Mouse (Mus musculus) megakaryocyte, embryonic 14.5 days (primary cell): ENCODE measurements around the gene Tln2. TPM values are rescaled to one million over a fixed set of nuclear protein-coding genes. Genes with fewer than 3 reads are reported as not detected.

Experiments
- H3K27me3 ChIP-seq: replicated peaks from 2 replicates; pipeline ENCODE3; 2012; ENCODE audit warnings: inconsistent platforms
- H3K36me3 ChIP-seq: replicated peaks from 2 replicates; pipeline ENCODE3; 2012; ENCODE audit warnings: low read length, inconsistent platforms, mixed read lengths
- H3K4me1 ChIP-seq: 2 replicates; pipeline ENCODE4 v1.6.1; 2012; ENCODE audit warnings: inconsistent platforms
- H3K4me3 ChIP-seq: replicated peaks from 2 replicates; pipeline ENCODE3; 2012; ENCODE audit warnings: moderate library complexity, mild to moderate bottlenecking, inconsistent platforms
- H3K9me3 ChIP-seq: 2 replicates; pipeline ENCODE4 v1.6.1; 2012; ENCODE audit warnings: inconsistent platforms
- FLI1 ChIP-seq: IDR thresholded peaks from 2 replicates; pipeline ENCODE4 v1.6.1; 2012; ENCODE audit warnings: low read length, inconsistent platforms, mixed read lengths
- GATA1 ChIP-seq: IDR thresholded peaks from 3 replicates; pipeline ENCODE4 v1.6.1; 2012; ENCODE audit warnings: mixed read lengths, low read length, inconsistent platforms, borderline replicate concordance
- polyA plus RNA-seq: library from polyadenylated mRNA; stranded (reverse); fragments of >175 nt; gene quantifications from 2 replicates; pipeline ENCODE4 v1.2.3, GENCODE M21; 2012; ENCODE audit warnings: low replicate concordance; ENCODE audit not compliant: insufficient read depth

Gene Tln2
- polyA plus RNA-seq, 1 experiment = 0.32 TPM

- peaks cover 2% of the 10 kb centered on the region for H3K27me3 ChIP-seq
- no peak overlapping the region for H3K4me3 ChIP-seq
- TF ChIP-seq GATA1 (no peak), FLI1 (no peak)
- H3K9me3 ChIP-seq = no peaks in the 10 kb centered on the region
- H3K4me1 ChIP-seq = peaks cover 4% of the 10 kb centered on the region
- H3K36me3 ChIP-seq = no peaks in the 10 kb centered on the region
Observed at GRCm38 (mm10) chr9:67384028-67384590, 175.4 kb downstream of the Tln2 start.

DNA sequence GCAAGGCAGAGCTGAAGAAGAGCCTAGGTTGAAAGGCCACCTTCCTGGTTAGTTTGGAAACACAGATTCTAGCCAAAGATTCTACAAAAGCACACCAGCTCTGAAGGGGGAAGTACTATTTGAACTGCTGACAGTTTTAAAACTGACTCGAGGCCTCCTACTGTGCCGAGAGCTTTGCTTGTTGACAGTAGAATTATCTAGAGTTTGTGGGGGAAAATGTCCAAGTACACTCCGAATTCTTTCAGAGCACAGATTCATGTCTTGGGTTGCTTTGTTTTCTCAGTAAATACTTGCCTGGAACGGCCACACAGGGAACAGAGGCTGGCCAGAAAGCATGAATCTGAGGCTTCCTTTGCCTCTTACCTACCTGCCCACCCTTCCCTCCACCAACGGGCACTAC, 179.4 kb downstream of the Tln2 start:
- H3K27me3 ChIP-seq = no peaks in the 10 kb centered on the region
- no peaks in the 10 kb centered on the region for H3K9me3 ChIP-seq
- no peak for TF ChIP-seq GATA1
- TF ChIP-seq FLI1 = no peak
- H3K36me3 ChIP-seq = no peaks in the 10 kb centered on the region
- peaks cover 4% of the 10 kb centered on the region for H3K4me1 ChIP-seq
- no peak overlapping the region for H3K4me3 ChIP-seq

DNA sequence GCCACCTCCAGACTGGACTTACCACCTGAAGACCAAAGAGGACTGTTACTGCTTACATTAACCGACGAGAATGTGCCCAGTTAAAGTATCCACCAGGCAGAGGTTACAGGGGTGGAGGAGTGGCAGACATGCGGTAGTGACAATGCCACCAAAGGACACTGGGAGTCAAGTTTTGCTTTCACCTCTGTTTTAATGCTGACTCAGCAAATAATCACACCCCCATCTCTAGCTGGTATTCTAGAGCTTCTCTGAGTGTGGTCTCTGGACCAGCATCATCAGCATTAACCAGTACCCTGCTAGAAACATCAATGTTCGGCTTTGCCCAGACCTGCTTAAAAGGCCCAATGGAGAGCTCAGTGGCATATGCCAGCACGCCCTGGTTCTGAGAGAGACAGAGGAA, 180.7 kb downstream of the Tln2 start:
- TF ChIP-seq FLI1 (no peak), GATA1 (no peak)
- H3K27me3 ChIP-seq = no peaks in the 10 kb centered on the region
- H3K4me3 ChIP-seq = no peak overlapping the region
- H3K36me3 ChIP-seq = no peaks in the 10 kb centered on the region
- H3K4me1 ChIP-seq = peaks cover 4% of the 10 kb centered on the region
- no peaks in the 10 kb centered on the region for H3K9me3 ChIP-seq

GRCm38 (mm10) chr9:67368078-67368477, 191.4 kb downstream of the Tln2 start:
- Histone ChIP-seq H3K4me3 (no peak overlapping the region), H3K27me3 (peaks cover 1% of the 10 kb centered on the region), H3K4me1 (no peaks in the 10 kb centered on the region), H3K9me3 (peaks cover 12% of the 10 kb centered on the region), H3K36me3 (no peaks in the 10 kb centered on the region)
- TF ChIP-seq GATA1 (no peak), FLI1 (no peak)

- Histone ChIP-seq H3K4me3 (peak overlapping the region; percentile 60), H3K27me3 (peaks cover 1% of the 10 kb centered on the region), H3K36me3 (no peaks in the 10 kb centered on the region), H3K4me1 (no peaks in the 10 kb centered on the region), H3K9me3 (peaks cover 5% of the 10 kb centered on the region; the same call in 1 of the 2 replicates)
- TF ChIP-seq FLI1 (no peak), GATA1 (no peak)
Observed at GRCm38 (mm10) chr9:67362511-67362910, 197.0 kb downstream of the Tln2 start.

- Histone ChIP-seq H3K36me3 (no peaks in the 10 kb centered on the region), H3K4me1 (no peaks in the 10 kb centered on the region), H3K27me3 (peaks cover 1% of the 10 kb centered on the region), H3K4me3 (no peak overlapping the region), H3K9me3 (peaks cover 9% of the 10 kb centered on the region; the same call in 1 of the 2 replicates)
- TF ChIP-seq GATA1 (no peak), FLI1 (no peak)
Observed at GRCm38 (mm10) chr9:67362053-67362452, 197.4 kb downstream of the Tln2 start.

DNA sequence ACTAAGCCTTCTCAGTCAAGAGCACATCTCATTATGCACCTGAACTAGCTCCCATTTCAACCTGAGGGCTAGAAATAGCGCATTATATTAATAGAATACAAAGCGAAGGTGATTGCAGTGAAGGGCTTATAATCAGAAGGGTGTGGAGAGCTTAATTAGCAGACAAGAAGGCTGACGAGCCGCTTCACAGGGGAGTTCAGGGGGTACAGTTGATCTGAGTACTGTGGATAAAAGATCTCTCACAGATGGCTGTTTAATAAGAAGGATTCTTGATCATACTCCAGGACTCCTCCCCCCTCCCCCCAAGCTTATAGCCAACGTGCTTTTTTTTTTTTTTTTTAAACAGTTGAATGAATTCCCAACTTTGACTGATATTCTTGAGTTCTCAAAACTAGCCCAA, 198.0 kb downstream of the Tln2 start:
- TF ChIP-seq GATA1 (no peak), FLI1 (no peak)
- H3K4me1 ChIP-seq = no peaks in the 10 kb centered on the region

DNA sequence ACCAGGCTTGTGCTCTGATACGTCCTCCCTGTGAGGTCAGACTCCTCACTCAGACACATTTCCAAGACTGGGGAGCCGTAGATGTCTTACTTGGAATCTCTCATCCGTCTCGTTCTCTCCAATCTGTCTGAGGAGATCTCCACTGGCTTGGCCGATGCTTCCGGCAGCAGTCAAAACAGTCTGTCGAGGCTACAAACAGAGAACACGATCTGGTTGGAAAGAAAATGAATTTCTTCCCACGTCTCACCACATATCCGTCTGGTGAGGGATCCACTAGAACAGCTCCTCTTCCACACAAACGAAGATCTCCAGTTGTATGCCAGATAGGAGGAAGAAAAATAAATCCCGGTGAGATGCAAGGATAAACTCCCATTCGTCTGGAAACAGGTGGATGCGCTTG, 205.1 kb downstream of the Tln2 start:
- no peaks in the 10 kb centered on the region for H3K4me1 ChIP-seq
- no peaks in the 10 kb centered on the region for H3K27me3 ChIP-seq
- peaks cover 11% of the 10 kb centered on the region; the same call in 1 of the 2 replicates for H3K9me3 ChIP-seq
- H3K36me3 ChIP-seq = no peaks in the 10 kb centered on the region
- H3K4me3 ChIP-seq = no peak overlapping the region
- TF ChIP-seq FLI1 = no peak
- no peak for TF ChIP-seq GATA1

More for the DNA sequence above, 198.0 kb downstream of the Tln2 start:
- Histone ChIP-seq H3K27me3 (peaks cover under 1% of the 10 kb centered on the region), H3K9me3 (peaks cover 9% of the 10 kb centered on the region; the same call in 1 of the 2 replicates), H3K36me3 (no peaks in the 10 kb centered on the region), H3K4me3 (no peak overlapping the region)

DNA sequence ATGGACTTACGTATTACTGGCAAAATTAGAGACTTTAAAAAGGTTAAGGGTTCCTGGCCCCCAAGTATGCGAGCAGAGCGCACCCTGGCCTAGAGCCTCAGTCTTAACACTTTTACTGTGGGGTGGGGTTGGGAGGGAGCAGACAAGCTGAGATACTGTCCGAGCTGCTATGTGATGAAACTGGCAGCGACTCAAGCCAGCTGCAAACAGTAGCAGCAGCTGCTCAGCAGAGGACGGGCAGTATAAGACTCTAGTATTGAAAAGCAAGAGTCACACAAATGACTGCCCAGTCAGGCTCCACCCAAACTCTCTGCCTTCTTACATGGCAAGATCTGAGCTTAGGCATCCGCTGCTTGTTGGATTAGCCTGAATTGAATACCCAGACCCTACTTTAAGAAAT, 206.1 kb downstream of the Tln2 start:
- peaks cover 11% of the 10 kb centered on the region; the same call in 1 of the 2 replicates for H3K9me3 ChIP-seq
- H3K27me3 ChIP-seq = no peaks in the 10 kb centered on the region
- TF ChIP-seq GATA1 = no peak
- TF ChIP-seq FLI1 = no peak
- no peaks in the 10 kb centered on the region for H3K4me1 ChIP-seq
- H3K4me3 ChIP-seq = no peak overlapping the region
- no peaks in the 10 kb centered on the region for H3K36me3 ChIP-seq

DNA sequence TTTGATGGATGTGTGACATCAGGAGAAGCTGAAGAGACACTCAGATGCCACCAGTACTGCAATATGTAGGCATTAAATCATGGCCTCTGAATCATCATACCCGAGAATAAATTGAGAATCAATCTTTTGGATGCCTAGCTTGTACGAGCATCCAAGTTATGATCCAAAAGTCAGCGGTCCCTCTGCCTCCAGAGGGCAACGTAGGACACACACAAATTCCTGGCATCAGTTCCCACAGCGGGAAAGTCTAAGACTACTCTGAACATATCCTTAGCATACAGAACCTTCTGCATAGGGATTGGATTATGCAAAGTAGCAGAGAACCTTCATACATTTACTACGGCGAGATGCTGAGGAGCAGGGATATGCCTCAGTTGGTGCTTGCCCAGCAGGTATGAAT, 210.5 kb downstream of the Tln2 start:
- no peak for TF ChIP-seq FLI1
- TF ChIP-seq GATA1 = no peak
- H3K9me3 ChIP-seq = 0 out of 2 replicates have a peak, but pooled peaks cover 2% of the 10 kb centered on the region
- H3K4me1 ChIP-seq = no peaks in the 10 kb centered on the region
- no peaks in the 10 kb centered on the region for H3K36me3 ChIP-seq
- H3K4me3 ChIP-seq = no peak overlapping the region
- peaks cover 4% of the 10 kb centered on the region for H3K27me3 ChIP-seq

DNA sequence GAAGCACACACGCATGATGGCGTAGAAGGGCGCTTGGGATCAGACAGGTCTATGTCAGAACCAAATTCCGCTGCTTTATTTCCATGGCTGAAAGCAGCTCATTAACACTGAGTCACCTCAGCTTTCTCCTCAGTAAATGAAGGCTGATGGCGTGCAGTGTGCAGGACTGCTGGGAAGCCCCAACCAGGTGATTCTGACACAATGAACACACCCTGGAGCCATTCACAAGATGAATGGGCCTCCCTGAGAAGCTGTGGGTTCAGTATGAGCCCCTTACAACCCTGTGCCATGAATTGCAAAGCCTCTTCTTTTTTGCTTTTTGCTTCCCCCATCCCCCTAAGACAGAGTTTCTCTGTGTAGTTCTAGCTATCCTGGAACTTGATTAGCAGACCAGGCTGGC, 212.3 kb downstream of the Tln2 start:
- TF ChIP-seq GATA1 (no peak), FLI1 (no peak)

More for the DNA sequence above, 212.3 kb downstream of the Tln2 start:
- Histone ChIP-seq H3K9me3 (0 out of 2 replicates have a peak, but pooled peaks cover 2% of the 10 kb centered on the region), H3K36me3 (no peaks in the 10 kb centered on the region), H3K27me3 (peaks cover 4% of the 10 kb centered on the region), H3K4me1 (no peaks in the 10 kb centered on the region), H3K4me3 (no peak overlapping the region)
